8 mouse cellular contexts compared by ENCODE assay signal in the genomic region with DNA sequence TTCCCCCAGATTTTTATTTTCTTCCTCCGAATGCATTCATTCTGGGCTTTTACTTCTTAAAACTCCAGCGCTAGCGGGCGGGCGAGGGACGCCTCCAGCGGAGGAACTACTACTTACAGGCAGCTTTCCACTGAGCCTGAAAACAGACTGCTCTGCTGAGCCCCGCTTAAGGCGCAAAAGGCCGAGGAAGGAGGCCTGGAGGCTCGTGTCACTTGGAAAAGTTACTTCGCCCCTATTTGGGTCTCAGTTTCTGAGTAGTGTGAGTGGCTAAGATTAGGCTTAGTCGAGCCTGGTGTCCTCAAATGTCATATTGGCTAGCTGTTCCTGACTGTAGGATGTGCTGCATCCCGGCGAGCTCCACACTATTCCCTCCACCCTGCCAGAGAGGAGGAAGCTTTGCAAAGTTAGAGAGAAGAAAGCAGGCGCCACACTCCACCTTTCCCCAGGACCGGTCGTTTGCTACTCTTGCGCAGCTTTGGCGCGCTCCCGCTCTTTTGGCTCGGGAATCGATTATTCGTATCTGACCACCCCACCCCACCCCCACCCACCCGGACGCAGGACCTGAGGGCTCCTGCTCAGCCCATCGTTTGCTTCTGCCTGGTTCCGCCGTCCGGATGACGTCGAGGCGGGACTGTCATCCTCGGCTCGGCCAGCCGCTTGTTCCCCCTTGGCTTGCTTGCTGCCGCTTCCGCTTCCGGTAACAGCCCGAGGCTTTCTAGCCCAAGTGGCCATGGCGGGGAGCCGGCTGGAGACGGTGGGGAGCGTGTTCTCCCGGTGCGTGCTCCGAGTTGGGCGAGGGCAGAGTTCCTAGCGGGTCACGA. TPM values are rescaled to one million over a fixed set of nuclear protein-coding genes. Genes with fewer than 3 reads are reported as not detected.
DNase-seq lines count a peak whose midpoint lies in the region; ATAC-seq lines count a peak whose summit lies in the region.

Gene Mrps23 (plus strand): TSS at position 677 of the 821 bp plus-strand sequence.

- DNase-seq in R1 (ENCODE audit: low read depth, low spot score): peak; percentile 95
- peak; percentile 91 to 95 for DNase-seq in cerebellum, postnatal 25 days
- peak; percentile 88 to 94 for DNase-seq in frontal cortex, postnatal 36 days (ENCODE audit: low spot score in 2 of 2)
- peak; percentile 86 for DNase-seq in left cerebral cortex, adult 11 months (ENCODE audit: low spot score)
- DNase-seq in lung, postnatal 4 days: peak; percentile 94 to 96
- peak; percentile 77 for DNase-seq in retina, postnatal 7 days (ENCODE audit: low read depth, low spot score)
- DNase-seq in urinary bladder, adult 2 months (ENCODE audit: low spot score): peak; percentile 81

- H3K4me3 ChIP-seq in hindbrain, embryonic 15.5 days: peak within 1 kb of the TSS; percentile 77

- peaks cover 34% of the 10 kb centered on the region for H3K4me1 ChIP-seq in hindbrain, embryonic 15.5 days (replicated peaks)

- no peaks in the 10 kb centered on the region for H3K9me3 ChIP-seq in hindbrain, embryonic 15.5 days

- peak; percentile 93 for ATAC-seq in hindbrain, embryonic 15.5 days (ENCODE audit: low FRiP score, low read depth)

- H3K4me2 ChIP-seq in hindbrain, embryonic 15.5 days: peak within 1 kb of the TSS; percentile 80

- no peaks in the 10 kb centered on the region for H3K27me3 ChIP-seq in hindbrain, embryonic 15.5 days

- peak within 1 kb of the TSS; percentile 80 for H3K27ac ChIP-seq in hindbrain, embryonic 15.5 days (replicated peaks)

- peaks cover 4% of the 10 kb centered on the region; the same call in 1 of the 2 replicates for H3K36me3 ChIP-seq in hindbrain, embryonic 15.5 days

- WGBS in hindbrain, embryonic 15.5 days: under 1% methylated on average over 51 of the region's 51 CpGs

- H3K9ac ChIP-seq in hindbrain, embryonic 15.5 days: peak within 1 kb of the TSS; percentile 84

RNA-seq across cellular contexts. Expression of gene Mrps23, which starts in this region (rescaled TPM):
- polyA plus RNA-seq in hindbrain, embryonic 15.5 days (2015; fragmentation: Nextera tagmentation; extraction: Ambion mirVana): 60.3 and 61.7 TPM in 2 replicates
- 77.3 and 83.9 TPM in 2 replicates for polyA plus RNA-seq in urinary bladder, adult 2 months (2012; rRNA removed)

Comparison
In these comparisons a context has a peak if more than half of its experiments do, and no peak if none do; other contexts are left out.
1. Peak in every context shown above with its lines: DNase-seq, ATAC-seq, H3K4me3 ChIP-seq and H3K27ac ChIP-seq.